Mouse (Mus musculus) lung, postnatal 14 days (tissue): ENCODE measurements around the gene Unc5c.
A peak's percentile ranks its signal among the peaks of the same experiment; 100 is the strongest.

Experiments
- DNase-seq: peaks from one replicate; pipeline ENCODE4 v3.0.0; 2021

Unc5c gene

DNA sequence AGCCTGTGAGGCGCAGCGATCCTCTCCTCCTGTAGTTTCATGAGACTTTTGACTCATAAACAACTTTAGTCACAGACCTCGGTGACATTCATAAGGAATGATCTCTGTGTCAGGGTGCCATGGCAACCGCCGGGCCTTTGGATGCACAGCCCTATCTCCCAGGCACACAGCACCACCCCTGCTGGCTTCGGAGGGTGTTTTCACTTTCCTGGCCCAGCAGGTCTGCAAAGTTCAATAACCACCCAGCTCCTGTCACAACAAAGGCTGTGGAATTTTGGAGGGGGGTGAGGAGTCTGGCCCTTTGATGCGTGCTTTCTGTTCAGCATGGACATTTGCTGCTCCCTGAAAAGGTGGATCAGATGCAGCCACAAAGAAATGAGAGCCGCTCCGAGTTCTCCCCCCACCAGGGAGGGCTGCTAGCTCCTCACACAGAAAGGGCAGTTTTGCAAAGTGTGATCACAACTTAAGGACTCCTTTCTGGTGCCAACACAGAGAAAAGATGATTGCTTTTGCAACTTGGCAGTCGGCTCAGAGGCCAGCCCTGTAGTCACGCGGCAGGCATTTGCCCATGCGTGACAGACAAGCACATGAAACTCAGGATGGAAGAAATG is 354.4 kb downstream of the Unc5c start:
- peak; percentile 8 for DNase-seq

- DNase-seq, result no peak
Measured at GRCm38 (mm10) chr3:141828301-141828700, 363.3 kb downstream of the Unc5c start.

DNA sequence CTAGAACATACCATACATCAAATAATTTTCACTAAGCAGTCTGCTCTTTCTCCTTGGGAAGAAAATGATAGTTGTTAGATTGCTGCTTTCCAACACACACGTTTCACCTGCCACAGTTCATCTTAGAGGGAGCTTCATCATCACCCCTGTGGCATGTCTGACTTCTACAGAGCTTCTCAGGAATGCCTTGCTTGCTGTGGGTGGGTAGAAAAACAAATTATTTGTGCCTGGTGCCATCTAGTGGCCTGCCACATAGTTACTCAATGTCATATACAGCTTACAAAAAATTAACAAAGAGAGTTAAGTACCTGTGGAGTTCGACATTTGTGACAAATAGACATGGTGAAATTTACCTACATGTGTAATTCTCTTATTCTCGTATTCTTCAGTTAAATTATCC is 366.1 kb downstream of the Unc5c start:
- peak; percentile 50 for DNase-seq

DNA sequence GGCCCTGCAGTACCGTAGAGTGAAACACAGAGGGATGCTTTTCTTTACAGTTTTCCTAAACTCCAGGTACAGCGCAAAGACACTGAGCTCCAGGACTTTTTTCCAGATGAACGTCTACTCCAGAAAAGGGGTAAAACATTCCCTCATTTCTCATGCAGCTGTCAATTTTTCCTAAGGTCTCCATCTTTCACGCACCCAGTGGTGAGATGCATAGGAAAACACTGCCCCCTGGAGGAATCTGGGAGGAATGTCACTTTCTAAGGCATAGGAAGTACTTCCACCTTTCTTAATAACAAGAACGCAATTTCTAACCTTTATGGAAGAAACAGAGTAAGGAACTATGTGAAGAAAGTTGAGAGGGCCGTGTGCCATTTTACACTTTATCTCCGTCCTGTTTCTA is 373.8 kb downstream of the Unc5c start:
- peak; percentile 10 for DNase-seq

DNA sequence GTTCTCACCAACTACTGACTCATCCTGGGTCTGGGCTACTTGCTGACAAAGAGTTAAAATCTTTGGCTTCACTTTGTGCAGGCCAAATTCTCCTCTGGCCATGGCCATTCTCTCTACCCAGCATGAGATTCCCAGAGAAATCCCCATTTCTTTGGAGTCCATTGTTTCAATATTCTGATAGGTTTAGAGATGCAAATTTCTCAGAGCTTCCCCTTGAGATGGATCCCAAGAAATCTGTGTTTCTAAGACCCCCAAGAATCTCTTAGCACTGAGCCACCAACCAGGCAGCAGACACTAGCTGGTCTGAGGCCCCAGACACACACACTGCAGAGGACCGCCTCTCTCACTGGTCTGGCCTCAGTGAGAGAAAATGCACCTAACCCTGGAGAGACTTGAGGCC is 384.2 kb downstream of the Unc5c start:
- no peak for DNase-seq

DNA sequence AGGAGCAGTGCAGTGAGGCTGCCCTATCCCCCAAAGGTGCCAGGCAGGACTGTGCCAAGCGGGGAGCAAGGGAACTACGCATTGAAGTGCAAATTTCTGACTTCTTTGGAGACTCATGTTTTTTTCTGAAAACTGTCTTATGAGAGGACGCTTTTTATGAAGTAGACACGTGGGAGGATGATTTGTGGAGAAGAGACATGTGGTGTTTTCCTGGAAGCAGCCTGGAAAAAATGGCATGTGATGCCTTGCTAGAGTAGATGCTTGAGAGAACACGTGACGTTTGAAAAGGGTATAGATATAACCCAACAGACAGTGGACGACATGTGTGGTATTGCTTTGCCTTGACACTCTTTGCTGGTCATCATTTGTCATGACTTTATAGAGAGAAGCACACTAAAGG is 385.1 kb downstream of the Unc5c start:
- DNase-seq, result no peak

DNA sequence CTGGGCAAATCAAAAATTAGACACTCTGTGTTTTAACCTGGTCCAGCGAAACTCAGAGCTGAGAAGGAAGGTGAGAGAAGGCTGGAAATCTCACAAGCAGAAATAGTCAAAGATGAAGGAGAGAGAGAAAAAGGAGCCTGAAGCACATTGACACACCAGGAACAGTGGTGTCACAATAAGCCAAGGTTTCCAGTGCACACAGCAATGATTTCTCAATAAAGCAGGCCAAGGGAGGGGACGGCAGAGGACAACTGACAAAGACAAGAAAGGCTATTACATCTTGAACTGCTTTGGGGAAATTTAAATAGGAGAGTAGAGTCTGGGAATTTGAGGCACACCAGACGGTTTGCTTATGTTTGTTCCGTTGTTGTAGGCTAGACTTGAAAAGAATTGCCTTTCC is 389.3 kb downstream of the Unc5c start:
- no peak for DNase-seq

GRCm38 (mm10) chr3:141857123-141857522 is 392.1 kb downstream of the Unc5c start:
- DNase-seq, result no peak

DNA sequence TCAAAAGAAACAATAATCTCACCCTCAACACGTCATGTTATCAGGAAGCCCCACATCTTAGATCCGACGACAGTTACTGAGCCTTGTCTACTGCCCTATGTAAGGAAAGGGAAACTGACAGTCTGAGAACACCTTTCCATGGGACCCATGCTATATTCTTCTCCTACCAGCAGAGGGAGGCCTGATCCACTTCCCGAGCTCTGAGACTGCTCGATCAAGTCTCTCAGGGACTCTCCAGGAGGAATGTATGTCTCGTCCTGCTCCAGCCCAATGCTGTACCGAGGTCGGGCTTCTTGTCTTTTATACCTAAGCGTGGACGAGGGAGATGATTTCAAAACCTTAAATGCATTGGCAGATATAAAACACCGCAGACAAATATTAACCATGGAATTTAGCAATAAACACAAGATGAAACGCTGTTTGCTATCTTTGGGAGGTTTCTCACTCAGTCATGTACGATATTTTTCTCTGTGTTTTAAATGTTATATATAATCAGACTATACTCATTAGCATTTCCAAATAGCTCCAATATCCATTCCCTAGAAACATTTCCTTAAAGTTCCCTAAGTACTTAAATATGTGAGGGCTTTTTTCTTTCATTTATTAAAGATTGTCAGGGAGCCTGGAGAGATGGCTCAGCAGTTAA is 397.9 kb downstream of the Unc5c start:
- DNase-seq, result peak; percentile 31

- no peak for DNase-seq
Measured at GRCm38 (mm10) chr3:141871805-141872204, 406.8 kb downstream of the Unc5c start.

DNA sequence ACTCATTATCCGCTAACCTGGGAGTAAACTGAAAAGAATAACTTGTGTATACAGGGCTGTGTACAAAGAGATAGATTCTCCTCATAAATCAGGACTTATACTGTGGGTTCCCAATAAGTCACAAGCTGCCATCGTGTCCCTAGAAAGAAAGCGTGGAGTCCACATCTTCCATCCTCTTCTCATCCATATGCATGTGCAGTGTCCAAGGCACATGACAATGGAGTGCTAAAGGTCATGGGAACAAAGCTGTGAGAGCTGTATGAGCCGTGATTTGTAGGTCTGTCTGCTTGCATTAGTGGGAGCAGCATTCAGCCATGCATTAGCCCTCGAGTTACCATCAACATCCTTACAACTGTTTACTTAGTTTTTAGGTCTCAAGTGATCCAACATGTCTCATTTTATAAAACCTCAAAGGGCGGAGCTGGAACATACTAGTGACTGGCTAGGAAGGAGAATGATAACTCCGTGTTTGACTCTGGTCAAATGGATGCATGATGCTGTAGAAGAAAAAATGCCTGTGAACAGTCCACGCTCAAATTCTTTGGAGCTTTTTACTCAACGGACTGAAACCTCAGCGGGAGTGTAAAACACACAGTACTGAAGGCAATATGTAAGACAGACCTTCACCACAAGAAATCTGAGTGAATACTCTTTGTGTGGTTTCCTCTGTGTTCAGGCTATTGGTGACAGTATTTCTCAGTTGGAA is 407.5 kb downstream of the Unc5c start:
- no peak for DNase-seq

GRCm38 (mm10) chr3:141882496-141882895 is 417.5 kb downstream of the Unc5c start:
- no peak for DNase-seq

- DNase-seq, result no peak
Measured at GRCm38 (mm10) chr3:141884190-141884589, 419.2 kb downstream of the Unc5c start.
